Mouse (Mus musculus): ENCODE data around the gene Snap23.

- TF ChIP-seq POLR2A (IDR thresholded peaks at IDR 0.05; ENCODE audit: low read depth, low read length) (no peak), CTCF (conservative IDR thresholded peaks at IDR 0.05; ENCODE audit: insufficient read depth, insufficient read length, low read depth, low read length) (no peak)
These were observed 10.6 kb upstream of the Snap23 start for GRCm38 (mm10) chr2:120556868-120557267.

All from kidney, adult 2 months (tissue).